Mouse (Mus musculus): ENCODE measurements around the gene 6430571L13Rik.
A peak's percentile ranks its signal among the peaks of the same experiment; 100 is the strongest.

DNA sequence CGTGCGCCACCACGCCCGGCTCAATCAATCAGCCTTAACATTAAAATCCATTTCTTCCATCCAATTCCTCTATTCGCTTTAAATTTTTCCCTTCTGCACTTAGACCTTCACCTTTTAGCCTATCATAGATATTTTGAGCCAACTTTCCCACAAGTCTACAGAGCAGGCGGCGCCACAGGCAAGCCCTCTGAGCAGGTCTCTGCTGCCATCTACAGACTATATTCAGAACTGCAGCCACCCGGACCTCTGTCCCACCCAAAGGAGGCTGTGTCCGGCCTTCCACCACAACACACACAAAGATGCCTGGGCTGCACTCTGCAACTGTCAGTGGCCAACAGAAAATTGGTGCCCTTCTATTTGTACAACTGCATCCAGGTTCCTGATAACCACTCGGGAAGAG is 49.5 kb upstream of the 6430571L13Rik start:
- TF ChIP-seq TCF12 (IDR thresholded peaks at IDR 0.05; ENCODE audit: low read depth, low read length) (no peak), MAX (IDR thresholded peaks at IDR 0.05; ENCODE audit: low read length) (no peak), CTCF (IDR thresholded peaks at IDR 0.05 in 2 of 3, conservative IDR thresholded peaks at IDR 0.05 in 1 of 3; ENCODE audit: control insufficient read depth in 1 of 3, insufficient read depth in 1 of 3, low read depth in 2 of 3, low read length in 3 of 3, poor library complexity in 1 of 3, severe bottlenecking in 1 of 3) (peak in 2 of 3 experiments; percentile 95 to 99), SIN3A (IDR thresholded peaks at IDR 0.05; ENCODE audit: low read length) (peak; percentile 38; the same call in 1 of the 2 replicates), HCFC1 (IDR thresholded peaks at IDR 0.05; ENCODE audit: low read depth, low read length) (no peak), MXI1 (IDR thresholded peaks at IDR 0.05; ENCODE audit: low read depth, low read length) (no peak; the same call in 1 of the 2 replicates), SMC3 (IDR thresholded peaks at IDR 0.05; ENCODE audit: low read depth, low read length) (peak; percentile 97), EP300 (IDR thresholded peaks at IDR 0.05; ENCODE audit: low read depth in 1 of 2, low read length in 2 of 2) (no peak), ZKSCAN1 (IDR thresholded peaks at IDR 0.05; ENCODE audit: low read depth, low read length) (no peak), CHD2 (IDR thresholded peaks at IDR 0.05; ENCODE audit: low read length) (no peak), MEF2A (IDR thresholded peaks at IDR 0.05; ENCODE audit: extremely low read depth, insufficient replicate concordance, low read depth, low read length, poor library complexity, severe bottlenecking) (no peak), USF2 (IDR thresholded peaks at IDR 0.05; ENCODE audit: borderline replicate concordance in 1 of 2, insufficient read depth in 1 of 2, low read depth in 1 of 2, low read length in 2 of 2) (no peak)
